Mouse (Mus musculus) liver, adult 2 months (tissue): ENCODE results near the gene Ggact. TPM values are rescaled to one million over a fixed set of nuclear protein-coding genes. Genes with fewer than 3 reads are reported as not detected.

Experiments
- DNase-seq: peaks from one replicate; pipeline ENCODE4 v3.0.0-alpha.2; 2011; ENCODE audit warnings: low read depth, low spot score; ENCODE audit errors: extremely low read depth
- H3K27ac ChIP-seq: fragments of 200-500 bp; replicated peaks from 2 replicates; pipeline ENCODE4 v1.5.1; 2012; ENCODE audit warnings: low read depth, mild to moderate bottlenecking, control low read depth, inconsistent platforms, low read length; ENCODE audit not compliant: insufficient read depth
- H3K27me3 ChIP-seq: fragments of 200-500 bp; 2 replicates; pipeline ENCODE4 v1.6.1; 2012; ENCODE audit warnings: mild to moderate bottlenecking, moderate library complexity, low read length, inconsistent platforms; ENCODE audit not compliant: control insufficient read depth, insufficient read depth
- H3K36me3 ChIP-seq: fragments of 200-500 bp; 2 replicates; pipeline ENCODE4 v1.6.1; 2012; ENCODE audit warnings: low read length, inconsistent platforms; ENCODE audit not compliant: control insufficient read depth, insufficient read depth
- H3K4me1 ChIP-seq: fragments of 200-500 bp; 2 replicates; pipeline ENCODE4 v1.6.1; 2011; ENCODE audit warnings: low read length; ENCODE audit not compliant: control insufficient read depth, insufficient read depth
- H3K4me3 ChIP-seq: fragments of 200-500 bp; 2 replicates; pipeline ENCODE4 v1.5.1; 2011; ENCODE audit warnings: low read depth, mild to moderate bottlenecking, control low read depth, low read length, moderate library complexity; ENCODE audit not compliant: insufficient read depth
- H3K79me2 ChIP-seq: fragments of 200-500 bp; 2 replicates; pipeline ENCODE4 v1.6.1; 2012; ENCODE audit warnings: inconsistent platforms, mild to moderate bottlenecking, low read length, moderate library complexity; ENCODE audit not compliant: control insufficient read depth, insufficient read depth
- H3K9ac ChIP-seq: fragments of 200-500 bp; 2 replicates; pipeline ENCODE4 v1.6.1; 2012; ENCODE audit warnings: low read depth, mild to moderate bottlenecking, control low read depth, inconsistent platforms, low read length
- CTCF ChIP-seq: fragments of 200-500 bp; IDR thresholded peaks from 2 replicates; pipeline ENCODE4 v1.5.1; 2011; ENCODE audit warnings: low read depth, low read length, control low read depth
- POLR2A ChIP-seq: fragments of 200-500 bp; IDR thresholded peaks from 2 replicates; pipeline ENCODE4 v1.6.1; 2011; ENCODE audit warnings: low read length, control low read depth; ENCODE audit not compliant: insufficient read depth; ENCODE audit errors: extremely low read depth
- WGBS: fragments of 180-500 bp; shearing (Covaris S2); methylation state at CpG from one replicate; pipeline ENCODE4 v1.1.7; 2018; 5-methylcytosine and 5-hydroxymethylcytosine counted together
- polyA plus RNA-seq: library from polyadenylated mRNA; depleted of rRNA; stranded (reverse); fragments of >200 nt; gene quantifications from 2 replicates; pipeline ENCODE4 v1.2.3, GENCODE M21; 2012
- total RNA-seq: library from RNA; depleted of rRNA; stranded (reverse); fragments of >200 nt; gene quantifications from 2 replicates; pipeline ENCODE4 v1.2.3, GENCODE M21; 2014

The Ggact gene
- total and polyA plus RNA-seq, 2 experiments: 122 to 187 TPM

GRCm38 (mm10) chr14:122852506-122853057 is 61.0 kb downstream of the Ggact start:
- 87% methylated on average over 5 of the region's 5 CpGs for WGBS
- no peak overlapping the region for H3K4me3 ChIP-seq
- no peak overlapping the region for H3K9ac ChIP-seq
- TF ChIP-seq POLR2A (no peak), CTCF (no peak)
- no peaks in the 10 kb centered on the region for H3K27me3 ChIP-seq
- no peak for DNase-seq
- H3K79me2 ChIP-seq: no peaks in the 10 kb centered on the region
- H3K36me3 ChIP-seq: no peaks in the 10 kb centered on the region; the same call in 1 of the 2 replicates
- H3K27ac ChIP-seq: no peak overlapping the region
- H3K4me1 ChIP-seq: no peaks in the 10 kb centered on the region

- 81% methylated on average over 2 of the region's 2 CpGs for WGBS
Measured at GRCm38 (mm10) chr14:122837018-122837417, 76.5 kb downstream of the Ggact start.

GRCm38 (mm10) chr14:122836221-122836620 is 77.3 kb downstream of the Ggact start:
- no peak overlapping the region for H3K27ac ChIP-seq
- TF ChIP-seq POLR2A (no peak), CTCF (no peak)
- H3K4me1 ChIP-seq: no peaks in the 10 kb centered on the region
- H3K36me3 ChIP-seq: no peaks in the 10 kb centered on the region
- no peak overlapping the region for H3K4me3 ChIP-seq
- H3K27me3 ChIP-seq: no peaks in the 10 kb centered on the region
- WGBS: 39% methylated on average over 4 of the region's 4 CpGs
- H3K9ac ChIP-seq: no peak overlapping the region
- DNase-seq: no peak
- H3K79me2 ChIP-seq: no peaks in the 10 kb centered on the region

More at GRCm38 (mm10) chr14:122837018-122837417, 76.5 kb downstream of the Ggact start:
- Histone ChIP-seq H3K79me2 (no peaks in the 10 kb centered on the region), H3K27ac (no peak overlapping the region), H3K36me3 (no peaks in the 10 kb centered on the region), H3K9ac (no peak overlapping the region), H3K4me1 (no peaks in the 10 kb centered on the region), H3K27me3 (no peaks in the 10 kb centered on the region), H3K4me3 (no peak overlapping the region)
- TF ChIP-seq CTCF (no peak), POLR2A (no peak)
- no peak for DNase-seq

- no peaks in the 10 kb centered on the region for H3K27me3 ChIP-seq
- H3K79me2 ChIP-seq: no peaks in the 10 kb centered on the region
- TF ChIP-seq POLR2A: no peak
- no peak for TF ChIP-seq CTCF
- H3K36me3 ChIP-seq: no peaks in the 10 kb centered on the region
- no peak for DNase-seq
- WGBS: 85% methylated on average over 7 of the region's 7 CpGs
- no peak overlapping the region for H3K9ac ChIP-seq
- H3K27ac ChIP-seq: no peak overlapping the region
- no peak overlapping the region for H3K4me3 ChIP-seq
- no peaks in the 10 kb centered on the region for H3K4me1 ChIP-seq
Measured at GRCm38 (mm10) chr14:122835487-122836190, 77.9 kb downstream of the Ggact start.

GRCm38 (mm10) chr14:122834753-122835152 is 78.8 kb downstream of the Ggact start:
- Histone ChIP-seq H3K27me3 (no peaks in the 10 kb centered on the region), H3K4me3 (no peak overlapping the region), H3K27ac (no peak overlapping the region), H3K79me2 (no peaks in the 10 kb centered on the region), H3K9ac (no peak overlapping the region), H3K36me3 (no peaks in the 10 kb centered on the region), H3K4me1 (no peaks in the 10 kb centered on the region)
- 97% methylated on average over 1 of the region's 1 CpGs for WGBS
- TF ChIP-seq CTCF: no peak
- TF ChIP-seq POLR2A: no peak
- DNase-seq: no peak

GRCm38 (mm10) chr14:122833666-122834065 is 79.9 kb downstream of the Ggact start:
- no peak overlapping the region for H3K4me3 ChIP-seq
- H3K9ac ChIP-seq: no peak overlapping the region
- H3K36me3 ChIP-seq: no peaks in the 10 kb centered on the region
- no peaks in the 10 kb centered on the region for H3K27me3 ChIP-seq
- TF ChIP-seq POLR2A (no peak), CTCF (no peak)
- DNase-seq: no peak
- WGBS: 92% methylated on average over 3 of the region's 3 CpGs
- no peaks in the 10 kb centered on the region for H3K79me2 ChIP-seq
- H3K4me1 ChIP-seq: no peaks in the 10 kb centered on the region
- no peak overlapping the region for H3K27ac ChIP-seq
